Mouse (Mus musculus): ENCODE measurements around the gene Pi4k2b. TPM values are rescaled to one million over a fixed set of nuclear protein-coding genes. Genes with fewer than 3 reads are reported as not detected.

Pi4k2b gene
- polyA plus RNA-seq, 1 experiment, result not detected

DNA sequence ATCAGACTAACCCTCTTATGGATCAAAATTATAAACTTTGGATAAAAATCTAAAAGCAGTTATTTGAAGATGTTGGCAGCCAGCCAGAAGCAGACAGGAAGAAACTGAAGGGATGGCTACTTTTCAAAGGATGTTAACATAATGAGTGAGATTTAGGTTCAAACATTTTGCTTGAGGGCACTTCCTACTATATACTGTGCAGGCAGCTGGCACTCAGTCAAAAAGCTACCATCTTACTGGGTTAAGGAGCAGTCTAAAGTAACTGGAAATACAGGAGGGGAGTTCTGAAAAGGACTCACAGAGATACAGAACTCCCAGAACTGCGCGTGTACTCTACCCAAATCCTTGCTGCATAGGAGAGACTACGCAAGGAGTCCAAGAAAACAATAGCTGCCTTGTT is 5.3 kb upstream of the Pi4k2b start:
- Histone ChIP-seq H3K4me1 (ENCODE audit: control insufficient read depth, insufficient read depth, low read length) (no peaks in the 10 kb centered on the region), H3K27ac (ENCODE audit: insufficient read depth, low read depth, low read length) (no peak overlapping the region), H3K4me3 (ENCODE audit: insufficient read depth, low read depth, low read length) (no peak overlapping the region)
- TF ChIP-seq CTCF (IDR thresholded peaks at IDR 0.05; ENCODE audit: insufficient read depth, low read depth, low read length) (no peak), POLR2A (IDR thresholded peaks at IDR 0.05; ENCODE audit: insufficient read depth, low read depth, low read length) (no peak)
- 66% methylated on average over 3 of the region's 3 CpGs for WGBS

DNA sequence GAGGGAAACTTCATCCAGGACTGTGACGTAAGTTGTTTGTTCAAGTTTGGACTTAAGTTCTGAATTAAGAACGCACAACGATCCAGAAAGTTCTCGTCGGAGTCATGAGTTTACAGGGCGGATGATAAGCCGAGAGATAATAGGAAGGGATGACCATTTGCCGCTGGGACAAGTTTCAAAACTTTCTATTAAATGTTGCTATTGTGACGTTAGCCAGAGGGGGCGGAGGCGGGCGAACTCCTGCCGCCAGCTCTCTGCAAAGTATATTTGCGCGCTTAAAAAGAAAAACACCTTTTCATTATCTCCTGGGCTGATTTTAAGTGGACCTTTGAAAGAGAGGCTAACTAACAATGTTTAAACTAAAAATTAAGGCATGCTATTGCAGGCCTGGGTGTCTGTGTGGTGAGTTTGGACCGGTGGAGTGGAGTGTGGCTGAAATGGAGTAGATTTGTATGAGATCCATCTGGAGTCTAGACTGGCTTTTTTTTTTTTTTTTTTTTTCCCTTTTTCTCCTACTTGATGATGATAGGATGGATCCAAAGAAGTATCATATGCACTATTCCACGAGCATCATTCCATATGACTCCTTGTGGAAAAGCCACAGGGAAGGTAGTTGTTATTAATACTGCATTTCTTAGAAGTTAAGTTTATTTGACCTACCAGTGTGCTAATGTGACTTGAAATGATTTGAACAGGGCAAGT is 889 bp downstream of the Pi4k2b start:
- Histone ChIP-seq H3K4me3 (ENCODE audit: insufficient read depth, low read depth, low read length) (peak overlapping the region; percentile 74), H3K27ac (ENCODE audit: insufficient read depth, low read depth, low read length) (no peak overlapping the region), H3K4me1 (ENCODE audit: control insufficient read depth, insufficient read depth, low read length) (no peaks in the 10 kb centered on the region)
- TF ChIP-seq CTCF (IDR thresholded peaks at IDR 0.05; ENCODE audit: insufficient read depth, low read depth, low read length) (no peak), POLR2A (IDR thresholded peaks at IDR 0.05; ENCODE audit: insufficient read depth, low read depth, low read length) (no peak)
- WGBS, result 2% methylated on average over 17 of the region's 17 CpGs

DNA sequence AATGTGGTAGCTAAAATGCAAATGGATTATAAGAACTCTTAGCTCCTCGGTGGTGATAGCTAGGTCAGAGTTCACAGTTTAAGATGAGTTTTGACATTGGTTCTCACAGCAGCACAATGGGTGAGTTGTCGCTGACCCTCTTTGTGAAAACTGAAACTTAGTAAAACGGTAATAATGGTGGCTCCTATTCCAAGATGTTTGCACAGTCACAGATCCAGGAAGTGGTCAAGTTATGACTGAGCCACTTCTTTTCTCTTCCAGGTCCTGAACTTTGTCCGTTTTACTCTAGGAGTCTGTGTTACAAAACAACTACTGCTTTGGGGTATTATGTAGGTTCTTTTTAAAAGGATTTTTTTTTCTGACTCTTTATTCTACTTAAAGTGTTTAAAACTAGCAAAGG is 1.9 kb downstream of the Pi4k2b start:
- H3K4me1 ChIP-seq (ENCODE audit: control insufficient read depth, insufficient read depth, low read length), result no peaks in the 10 kb centered on the region
- no peak overlapping the region for H3K4me3 ChIP-seq (ENCODE audit: insufficient read depth, low read depth, low read length)
- no peak overlapping the region for H3K27ac ChIP-seq (ENCODE audit: insufficient read depth, low read depth, low read length)
- TF ChIP-seq CTCF (IDR thresholded peaks at IDR 0.05; ENCODE audit: insufficient read depth, low read depth, low read length), result no peak
- no peak for TF ChIP-seq POLR2A (IDR thresholded peaks at IDR 0.05; ENCODE audit: insufficient read depth, low read depth, low read length)
- 68% methylated on average over 4 of the region's 4 CpGs for WGBS

DNA sequence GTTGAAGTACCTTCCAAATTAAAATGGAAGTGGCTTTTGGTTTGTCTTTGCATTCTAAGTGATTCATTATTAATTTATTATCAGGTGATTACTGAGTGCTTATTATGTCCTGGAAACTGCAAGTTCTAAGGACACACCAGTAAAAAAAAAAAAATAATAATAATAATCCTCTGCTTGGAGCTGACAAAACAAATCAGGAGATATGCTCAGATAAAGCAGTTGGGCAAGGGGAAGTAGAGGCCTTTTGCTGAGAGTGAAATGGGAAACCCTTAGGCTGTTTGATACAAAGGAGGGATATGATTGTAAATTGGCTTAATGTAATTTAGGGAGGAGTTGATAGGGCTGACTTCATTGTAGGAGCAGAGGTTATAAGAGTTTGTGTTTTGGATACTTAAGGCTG is 5.5 kb downstream of the Pi4k2b start:
- no peak overlapping the region for H3K4me3 ChIP-seq (ENCODE audit: insufficient read depth, low read depth, low read length)
- H3K4me1 ChIP-seq (ENCODE audit: control insufficient read depth, insufficient read depth, low read length), result no peaks in the 10 kb centered on the region
- no peak overlapping the region for H3K27ac ChIP-seq (ENCODE audit: insufficient read depth, low read depth, low read length)
- no peak for TF ChIP-seq CTCF (IDR thresholded peaks at IDR 0.05; ENCODE audit: insufficient read depth, low read depth, low read length)
- no peak for TF ChIP-seq POLR2A (IDR thresholded peaks at IDR 0.05; ENCODE audit: insufficient read depth, low read depth, low read length)

DNA sequence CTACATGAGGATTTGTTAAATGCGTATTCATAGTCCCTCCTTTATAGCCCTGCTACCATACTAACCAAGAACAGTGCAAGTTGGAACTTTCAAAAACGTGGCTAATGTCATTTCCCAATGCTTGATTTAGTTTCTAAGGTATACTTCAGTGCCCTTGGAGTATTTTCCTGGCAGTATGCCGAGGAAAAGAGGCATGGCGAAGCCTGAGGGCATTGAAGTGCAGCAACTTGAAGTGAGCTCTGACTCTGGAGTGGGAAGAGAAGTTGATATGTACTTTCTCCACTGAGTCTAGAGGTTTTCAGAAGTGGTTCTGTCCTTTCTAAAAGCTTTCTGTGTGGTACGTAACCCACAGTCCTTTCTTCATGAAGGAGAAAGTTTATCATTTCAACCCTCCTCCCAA is 7.4 kb downstream of the Pi4k2b start:
- Histone ChIP-seq H3K4me1 (ENCODE audit: control insufficient read depth, insufficient read depth, low read length) (peaks cover 3% of the 10 kb centered on the region; the same call in 1 of the 2 replicates), H3K27ac (ENCODE audit: insufficient read depth, low read depth, low read length) (no peak overlapping the region), H3K4me3 (ENCODE audit: insufficient read depth, low read depth, low read length) (no peak overlapping the region)
- 75% methylated on average over 5 of the region's 5 CpGs for WGBS
- no peak for TF ChIP-seq CTCF (IDR thresholded peaks at IDR 0.05; ENCODE audit: insufficient read depth, low read depth, low read length)
- TF ChIP-seq POLR2A (IDR thresholded peaks at IDR 0.05; ENCODE audit: insufficient read depth, low read depth, low read length), result no peak

DNA sequence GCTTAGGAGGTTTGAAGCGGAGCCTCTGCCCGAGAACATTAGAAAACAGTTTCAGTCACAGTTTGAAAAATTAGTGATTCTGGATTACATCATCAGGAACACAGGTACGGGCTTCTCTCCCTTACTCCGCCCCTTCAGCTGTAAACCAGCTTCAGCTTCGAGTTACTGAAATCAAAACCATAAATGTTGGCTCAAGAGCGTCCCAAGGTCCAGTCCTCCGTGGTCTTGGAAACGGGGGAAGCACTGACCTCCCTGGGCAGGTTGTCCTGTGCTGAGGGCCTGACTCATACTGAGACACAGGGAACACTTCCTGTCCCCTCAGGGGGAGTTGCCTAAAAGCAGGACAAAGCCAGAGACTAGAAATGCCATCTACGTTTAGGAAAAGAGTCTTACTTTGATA is 11.8 kb downstream of the Pi4k2b start:
- peak overlapping the region; percentile 69 for H3K27ac ChIP-seq (ENCODE audit: insufficient read depth, low read depth, low read length)
- WGBS, result 67% methylated on average over 9 of the region's 9 CpGs
- TF ChIP-seq CTCF (IDR thresholded peaks at IDR 0.05; ENCODE audit: insufficient read depth, low read depth, low read length) (no peak), POLR2A (IDR thresholded peaks at IDR 0.05; ENCODE audit: insufficient read depth, low read depth, low read length) (no peak)
- H3K4me3 ChIP-seq (ENCODE audit: insufficient read depth, low read depth, low read length), result no peak overlapping the region
- H3K4me1 ChIP-seq (ENCODE audit: control insufficient read depth, insufficient read depth, low read length), result peaks cover 3% of the 10 kb centered on the region; the same call in 1 of the 2 replicates

DNA sequence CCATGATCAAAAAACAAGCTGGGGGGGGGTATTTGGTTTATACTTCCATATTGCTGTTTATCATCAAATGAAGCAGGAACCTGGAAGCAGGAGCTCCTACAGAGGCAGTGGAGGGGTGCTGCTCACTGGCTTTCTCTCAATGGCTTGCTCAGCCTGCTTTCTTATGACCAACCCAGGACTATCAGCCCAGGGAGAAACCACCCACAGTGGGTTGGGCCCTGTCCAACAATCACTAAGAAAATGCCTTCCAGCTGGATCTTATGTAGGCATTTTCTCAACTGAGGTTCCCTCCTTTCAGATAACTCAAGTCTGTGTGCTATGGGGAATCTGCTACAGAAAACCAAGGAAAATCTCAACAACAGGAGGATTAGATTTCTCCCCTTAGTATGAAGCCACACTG is 12.8 kb downstream of the Pi4k2b start:
- Histone ChIP-seq H3K27ac (ENCODE audit: insufficient read depth, low read depth, low read length) (no peak overlapping the region), H3K4me1 (ENCODE audit: control insufficient read depth, insufficient read depth, low read length) (peaks cover 3% of the 10 kb centered on the region; the same call in 1 of the 2 replicates), H3K4me3 (ENCODE audit: insufficient read depth, low read depth, low read length) (no peak overlapping the region)
- no peak for TF ChIP-seq POLR2A (IDR thresholded peaks at IDR 0.05; ENCODE audit: insufficient read depth, low read depth, low read length)
- no peak for TF ChIP-seq CTCF (IDR thresholded peaks at IDR 0.05; ENCODE audit: insufficient read depth, low read depth, low read length)

DNA sequence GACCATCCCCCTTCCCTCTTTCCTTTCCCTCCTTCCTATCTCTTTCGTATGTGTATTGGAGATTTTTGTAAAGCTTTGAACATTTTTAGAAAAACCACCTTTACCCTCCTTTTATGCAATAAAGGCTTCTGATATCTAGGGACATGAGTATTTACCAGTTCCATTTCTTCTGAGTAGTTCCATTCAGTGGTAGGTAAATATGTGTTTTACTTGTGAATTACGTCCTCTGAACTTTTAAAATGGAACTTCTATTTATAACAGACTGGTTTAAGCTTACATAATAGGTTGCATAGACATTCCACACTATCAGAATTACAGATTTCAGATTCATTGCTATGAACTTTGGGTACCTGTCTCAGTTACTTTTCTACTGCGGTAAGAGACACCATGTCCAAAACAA is 14.0 kb downstream of the Pi4k2b start:
- no peak overlapping the region for H3K27ac ChIP-seq (ENCODE audit: insufficient read depth, low read depth, low read length)
- H3K4me3 ChIP-seq (ENCODE audit: insufficient read depth, low read depth, low read length), result no peak overlapping the region
- TF ChIP-seq POLR2A (IDR thresholded peaks at IDR 0.05; ENCODE audit: insufficient read depth, low read depth, low read length), result no peak
- TF ChIP-seq CTCF (IDR thresholded peaks at IDR 0.05; ENCODE audit: insufficient read depth, low read depth, low read length), result no peak
- peaks cover 3% of the 10 kb centered on the region; the same call in 1 of the 2 replicates for H3K4me1 ChIP-seq (ENCODE audit: control insufficient read depth, insufficient read depth, low read length)
- WGBS, result 85% methylated on average over 3 of the region's 3 CpGs

DNA sequence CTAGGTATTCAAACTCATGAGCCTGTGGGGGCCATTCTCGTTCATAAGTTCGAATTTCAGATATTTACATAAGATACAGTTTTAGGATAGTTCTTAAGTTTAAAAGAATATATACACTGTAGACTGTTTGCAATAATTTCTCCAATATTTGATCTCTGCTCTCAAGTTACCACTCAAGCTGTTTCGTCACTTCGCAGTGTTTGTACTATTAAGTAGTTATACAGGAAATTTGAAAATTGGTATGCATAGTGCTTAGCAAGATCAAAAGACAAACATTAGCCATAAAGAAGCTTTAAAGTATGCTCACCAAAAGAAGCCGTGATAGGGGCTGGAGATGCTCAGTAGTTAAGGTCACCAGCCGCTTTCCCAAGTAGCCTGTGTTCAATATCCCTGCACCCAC is 14.6 kb downstream of the Pi4k2b start:
- no peak overlapping the region for H3K27ac ChIP-seq (ENCODE audit: insufficient read depth, low read depth, low read length)
- peaks cover 3% of the 10 kb centered on the region; the same call in 1 of the 2 replicates for H3K4me1 ChIP-seq (ENCODE audit: control insufficient read depth, insufficient read depth, low read length)
- TF ChIP-seq CTCF (IDR thresholded peaks at IDR 0.05; ENCODE audit: insufficient read depth, low read depth, low read length), result no peak
- TF ChIP-seq POLR2A (IDR thresholded peaks at IDR 0.05; ENCODE audit: insufficient read depth, low read depth, low read length), result no peak
- 97% methylated on average over 6 of the region's 6 CpGs for WGBS
- H3K4me3 ChIP-seq (ENCODE audit: insufficient read depth, low read depth, low read length), result no peak overlapping the region

All from olfactory bulb, adult 2 months (tissue).